Mouse (Mus musculus): Measurements from ENCODE around the gene Kif24. TPM values are rescaled to one million over a fixed set of nuclear protein-coding genes. Genes with fewer than 3 reads are reported as not detected.

The Kif24 gene
- total RNA-seq, 1 experiment: 9.7 TPM

DNA sequence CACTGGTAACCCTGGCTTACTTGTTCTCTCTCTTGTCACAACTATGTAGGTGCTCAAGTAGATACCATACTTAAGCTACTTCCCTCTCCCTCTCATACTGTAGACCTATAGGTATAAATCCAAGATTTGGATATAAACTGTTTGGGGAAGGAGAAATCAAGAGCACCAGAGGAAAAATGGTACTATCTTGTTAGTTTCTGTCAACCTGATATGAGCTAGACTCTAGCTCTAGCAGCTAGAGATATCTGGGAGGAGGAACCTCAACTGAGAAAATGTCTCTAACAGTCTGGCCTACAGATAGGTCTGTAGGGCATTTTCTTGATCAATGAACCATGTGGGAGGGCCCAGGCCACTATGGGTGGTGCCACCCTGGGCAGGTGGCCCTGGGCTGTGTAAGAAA, 63.5 kb downstream of the Kif24 start:
- Histone ChIP-seq H3K4me1 (ENCODE audit: control insufficient read depth in 2 of 2, insufficient read depth in 2 of 2, low read length in 2 of 2, poor library complexity in 1 of 2) (no peaks in the 10 kb centered on the region), H3K9ac (ENCODE audit: insufficient read depth, low read depth, low read length, poor library complexity, severe bottlenecking) (no peak overlapping the region), H3K27ac (ENCODE audit: insufficient read depth, low read depth, low read length, poor library complexity, severe bottlenecking) (no peak overlapping the region), H3K36me3 (ENCODE audit: control insufficient read depth, insufficient read depth, low read length, poor library complexity, severe bottlenecking) (peaks cover 3% of the 10 kb centered on the region), H3K9me3 (ENCODE audit: control insufficient read depth, insufficient read depth, low read depth, low read length) (no peaks in the 10 kb centered on the region), H3K4me3 (ENCODE audit: insufficient read depth in 1 of 2, low read depth in 1 of 2, low read length in 2 of 2, poor library complexity in 1 of 2, severe bottlenecking in 1 of 2) (no peak overlapping the region)
- TF ChIP-seq ZNF384 (IDR thresholded peaks at IDR 0.05; ENCODE audit: low read depth, low read length) (no peak), CHD2 (IDR thresholded peaks at IDR 0.05; ENCODE audit: low read depth, low read length) (no peak), ZC3H11A (IDR thresholded peaks at IDR 0.05; ENCODE audit: borderline replicate concordance, low read depth, low read length) (no peak), HCFC1 (IDR thresholded peaks at IDR 0.05; ENCODE audit: borderline replicate concordance, insufficient read depth, low read length) (no peak), MAFK (IDR thresholded peaks at IDR 0.05; ENCODE audit: insufficient read depth, low read depth, low read length) (no peak)
- no peak for DNase-seq (ENCODE audit: low read depth, low spot score)
- in situ Hi-C loops (cut with MboI; ENCODE audit: low sequenced_read_pairs in 2 of 2, unreplicated experiment in 2 of 2): no loop called here

- TF ChIP-seq ZC3H11A (IDR thresholded peaks at IDR 0.05; ENCODE audit: borderline replicate concordance, low read depth, low read length) (no peak), ZNF384 (IDR thresholded peaks at IDR 0.05; ENCODE audit: low read depth, low read length) (no peak), HCFC1 (IDR thresholded peaks at IDR 0.05; ENCODE audit: borderline replicate concordance, insufficient read depth, low read length) (no peak), CHD2 (IDR thresholded peaks at IDR 0.05; ENCODE audit: low read depth, low read length) (no peak), MAFK (IDR thresholded peaks at IDR 0.05; ENCODE audit: insufficient read depth, low read depth, low read length) (no peak)
- no peaks in the 10 kb centered on the region for H3K9me3 ChIP-seq (ENCODE audit: control insufficient read depth, insufficient read depth, low read depth, low read length)
- no peak overlapping the region for H3K9ac ChIP-seq (ENCODE audit: insufficient read depth, low read depth, low read length, poor library complexity, severe bottlenecking)
- H3K36me3 ChIP-seq (ENCODE audit: control insufficient read depth, insufficient read depth, low read length, poor library complexity, severe bottlenecking): peaks cover 3% of the 10 kb centered on the region
- DNase-seq (ENCODE audit: low read depth, low spot score): no peak
- in situ Hi-C loops (cut with MboI; ENCODE audit: low sequenced_read_pairs in 2 of 2, unreplicated experiment in 2 of 2): no loop called here
- H3K4me1 ChIP-seq (ENCODE audit: control insufficient read depth in 2 of 2, insufficient read depth in 2 of 2, low read length in 2 of 2, poor library complexity in 1 of 2): no peaks in the 10 kb centered on the region
- no peak overlapping the region for H3K27ac ChIP-seq (ENCODE audit: insufficient read depth, low read depth, low read length, poor library complexity, severe bottlenecking)
- H3K4me3 ChIP-seq (ENCODE audit: insufficient read depth in 1 of 2, low read depth in 1 of 2, low read length in 2 of 2, poor library complexity in 1 of 2, severe bottlenecking in 1 of 2): no peak overlapping the region
Measured at GRCm38 (mm10) chr4:41399904-41400303, 64.8 kb downstream of the Kif24 start.

GRCm38 (mm10) chr4:41398353-41398752, 66.3 kb downstream of the Kif24 start:
- Histone ChIP-seq H3K27ac (ENCODE audit: insufficient read depth, low read depth, low read length, poor library complexity, severe bottlenecking) (no peak overlapping the region), H3K4me3 (ENCODE audit: insufficient read depth in 1 of 2, low read depth in 1 of 2, low read length in 2 of 2, poor library complexity in 1 of 2, severe bottlenecking in 1 of 2) (no peak overlapping the region), H3K9ac (ENCODE audit: insufficient read depth, low read depth, low read length, poor library complexity, severe bottlenecking) (no peak overlapping the region), H3K9me3 (ENCODE audit: control insufficient read depth, insufficient read depth, low read depth, low read length) (no peaks in the 10 kb centered on the region), H3K36me3 (ENCODE audit: control insufficient read depth, insufficient read depth, low read length, poor library complexity, severe bottlenecking) (peaks cover 6% of the 10 kb centered on the region), H3K4me1 (ENCODE audit: control insufficient read depth in 2 of 2, insufficient read depth in 2 of 2, low read length in 2 of 2, poor library complexity in 1 of 2) (no peaks in the 10 kb centered on the region)
- in situ Hi-C loops (cut with MboI; ENCODE audit: low sequenced_read_pairs in 2 of 2, unreplicated experiment in 2 of 2): no loop called here
- no peak for DNase-seq (ENCODE audit: low read depth, low spot score)
- TF ChIP-seq ZNF384 (IDR thresholded peaks at IDR 0.05; ENCODE audit: low read depth, low read length): no peak
- no peak for TF ChIP-seq ZC3H11A (IDR thresholded peaks at IDR 0.05; ENCODE audit: borderline replicate concordance, low read depth, low read length)
- no peak for TF ChIP-seq CHD2 (IDR thresholded peaks at IDR 0.05; ENCODE audit: low read depth, low read length)
- TF ChIP-seq MAFK (IDR thresholded peaks at IDR 0.05; ENCODE audit: insufficient read depth, low read depth, low read length): no peak
- no peak for TF ChIP-seq HCFC1 (IDR thresholded peaks at IDR 0.05; ENCODE audit: borderline replicate concordance, insufficient read depth, low read length)

GRCm38 (mm10) chr4:41394651-41395050, 70.0 kb downstream of the Kif24 start:
- in situ Hi-C loops (cut with MboI; ENCODE audit: low sequenced_read_pairs in 2 of 2, unreplicated experiment in 2 of 2): no loop called here
- Histone ChIP-seq H3K27ac (ENCODE audit: insufficient read depth, low read depth, low read length, poor library complexity, severe bottlenecking) (no peak overlapping the region), H3K36me3 (ENCODE audit: control insufficient read depth, insufficient read depth, low read length, poor library complexity, severe bottlenecking) (peaks cover 13% of the 10 kb centered on the region)

DNA sequence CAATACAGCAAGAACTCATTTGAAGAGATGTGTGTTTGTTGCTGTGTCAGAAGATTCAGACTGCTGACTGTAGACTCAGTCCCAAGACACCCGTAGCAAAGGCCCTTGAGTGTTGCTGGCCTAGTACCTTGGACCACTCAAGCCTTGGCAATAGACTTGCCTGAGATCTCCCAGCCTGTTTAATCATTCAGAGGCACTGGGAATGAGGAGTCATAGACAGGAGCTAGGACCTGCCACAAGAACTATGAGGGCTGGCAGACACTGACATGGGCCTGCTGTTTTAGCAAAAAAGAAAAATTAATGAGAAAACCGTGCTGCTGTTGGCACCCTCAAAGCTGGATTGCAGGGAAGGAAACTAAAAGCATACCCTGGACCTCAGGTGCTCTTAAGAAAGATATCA, 73.7 kb downstream of the Kif24 start:
- no peak for TF ChIP-seq CHD2 (IDR thresholded peaks at IDR 0.05; ENCODE audit: low read depth, low read length)
- TF ChIP-seq MAFK (IDR thresholded peaks at IDR 0.05; ENCODE audit: insufficient read depth, low read depth, low read length): no peak
- TF ChIP-seq HCFC1 (IDR thresholded peaks at IDR 0.05; ENCODE audit: borderline replicate concordance, insufficient read depth, low read length): no peak
- TF ChIP-seq ZNF384 (IDR thresholded peaks at IDR 0.05; ENCODE audit: low read depth, low read length): no peak
- no peak for TF ChIP-seq ZC3H11A (IDR thresholded peaks at IDR 0.05; ENCODE audit: borderline replicate concordance, low read depth, low read length)
- no peak for DNase-seq (ENCODE audit: low read depth, low spot score)
- Histone ChIP-seq H3K27ac (ENCODE audit: insufficient read depth, low read depth, low read length, poor library complexity, severe bottlenecking) (no peak overlapping the region), H3K36me3 (ENCODE audit: control insufficient read depth, insufficient read depth, low read length, poor library complexity, severe bottlenecking) (peaks cover 31% of the 10 kb centered on the region), H3K9me3 (ENCODE audit: control insufficient read depth, insufficient read depth, low read depth, low read length) (no peaks in the 10 kb centered on the region), H3K9ac (ENCODE audit: insufficient read depth, low read depth, low read length, poor library complexity, severe bottlenecking) (no peak overlapping the region), H3K4me1 (ENCODE audit: control insufficient read depth in 2 of 2, insufficient read depth in 2 of 2, low read length in 2 of 2, poor library complexity in 1 of 2) (no peaks in the 10 kb centered on the region), H3K4me3 (ENCODE audit: insufficient read depth in 1 of 2, low read depth in 1 of 2, low read length in 2 of 2, poor library complexity in 1 of 2, severe bottlenecking in 1 of 2) (no peak overlapping the region)
- in situ Hi-C loops (cut with MboI; ENCODE audit: low sequenced_read_pairs in 2 of 2, unreplicated experiment in 2 of 2): no loop called here

More at GRCm38 (mm10) chr4:41394651-41395050, 70.0 kb downstream of the Kif24 start:
- TF ChIP-seq HCFC1 (IDR thresholded peaks at IDR 0.05; ENCODE audit: borderline replicate concordance, insufficient read depth, low read length) (no peak), ZNF384 (IDR thresholded peaks at IDR 0.05; ENCODE audit: low read depth, low read length) (no peak), ZC3H11A (IDR thresholded peaks at IDR 0.05; ENCODE audit: borderline replicate concordance, low read depth, low read length) (no peak), MAFK (IDR thresholded peaks at IDR 0.05; ENCODE audit: insufficient read depth, low read depth, low read length) (no peak), CHD2 (IDR thresholded peaks at IDR 0.05; ENCODE audit: low read depth, low read length) (no peak)
- no peak for DNase-seq (ENCODE audit: low read depth, low spot score)
- Histone ChIP-seq H3K9ac (ENCODE audit: insufficient read depth, low read depth, low read length, poor library complexity, severe bottlenecking) (no peak overlapping the region), H3K4me1 (ENCODE audit: control insufficient read depth in 2 of 2, insufficient read depth in 2 of 2, low read length in 2 of 2, poor library complexity in 1 of 2) (no peaks in the 10 kb centered on the region), H3K4me3 (ENCODE audit: insufficient read depth in 1 of 2, low read depth in 1 of 2, low read length in 2 of 2, poor library complexity in 1 of 2, severe bottlenecking in 1 of 2) (no peak overlapping the region), H3K9me3 (ENCODE audit: control insufficient read depth, insufficient read depth, low read depth, low read length) (no peaks in the 10 kb centered on the region)
